ENCODE assay signal across 27 mouse cellular contexts in the genomic region with DNA sequence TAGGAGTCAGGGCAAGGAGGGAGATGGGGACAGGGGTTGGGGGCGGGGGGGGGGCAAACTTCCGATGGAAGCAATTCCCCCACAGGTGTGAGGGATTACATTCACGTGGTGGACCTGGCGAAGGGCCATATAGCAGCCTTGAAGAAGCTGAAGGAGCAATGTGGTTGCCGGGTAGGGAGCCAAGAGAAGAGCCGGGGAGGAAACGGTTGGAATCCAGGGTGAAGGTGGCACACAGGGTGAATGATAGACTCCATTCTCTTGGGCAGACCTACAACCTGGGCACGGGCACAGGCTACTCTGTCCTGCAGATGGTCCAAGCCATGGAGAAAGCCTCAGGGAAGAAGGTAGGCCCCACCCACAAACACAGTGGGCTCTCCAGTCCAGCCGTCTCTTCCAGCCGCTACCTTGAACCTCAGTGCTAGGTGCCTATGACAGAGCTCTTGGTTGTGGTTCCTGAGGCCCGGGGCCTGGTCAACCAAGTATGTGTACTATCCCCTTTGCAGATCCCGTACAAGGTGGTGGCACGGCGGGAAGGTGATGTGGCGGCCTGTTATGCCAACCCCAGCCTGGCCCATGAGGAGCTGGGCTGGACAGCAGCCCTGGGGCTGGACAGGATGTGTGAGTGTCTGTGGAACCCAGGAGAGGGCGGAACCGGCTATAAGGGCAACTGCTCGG. TPM values are rescaled to one million over a fixed set of nuclear protein-coding genes. Genes with fewer than 3 reads are reported as not detected.
DNase-seq lines count a peak whose midpoint lies in the region; ATAC-seq and TF ChIP-seq lines count a peak whose summit lies in the region.
"Had no signal": no experiment of that assay in that cellular context is flagged by ENCODE, and none has a peak within 500 bp of the region (broad histone marks: within the 10 kb centered on the region; RNA-seq: fewer than 3 reads in every experiment).

No protein-coding gene starts in this region.

- 87% methylated on average over 18 of the region's 18 CpGs for WGBS in liver, embryonic 13.5 days (ENCODE audit: insufficient replicate concordance)
- 88% methylated on average over 18 of the region's 18 CpGs for WGBS in kidney, adult 2 months

- 0 out of 2 replicates have a peak overlapping the region, but pooled peaks have one; percentile 9 for H3K27ac ChIP-seq in liver, embryonic 13.5 days
- no peak overlapping the region for H3K27ac ChIP-seq in kidney, adult 2 months (ENCODE audit: insufficient read depth, low read depth, low read length)
- H3K27ac ChIP-seq: embryonic facial prominence, embryonic 12.5 days; embryonic facial prominence, embryonic 15.5 days; heart, embryonic 15.5 days; hindbrain, embryonic 10.5 days; hindbrain, embryonic 13.5 days; intestine, embryonic 15.5 days had no signal

- H3K36me3 ChIP-seq in liver, embryonic 13.5 days, result peaks cover 56% of the 10 kb centered on the region
- no peaks in the 10 kb centered on the region for H3K36me3 ChIP-seq in kidney, adult 2 months (ENCODE audit: control insufficient read depth, insufficient read depth, low read length)

- no peak for TF ChIP-seq CTCF in kidney, adult 2 months (conservative IDR thresholded peaks at IDR 0.05; ENCODE audit: insufficient read depth, insufficient read length, low read depth, low read length)

- no peak for ATAC-seq in liver, embryonic 13.5 days (ENCODE audit: low read depth)
- ATAC-seq: forebrain, embryonic 14.5 days; forebrain, postnatal 0 days; hindbrain, embryonic 16.5 days; intestine, embryonic 15.5 days had no signal

- DNase-seq in adrenal gland, adult 8-10 months, result peak; percentile 20
- DNase-seq in adrenal gland, adult 2 months, result no peak
- peak; percentile 35 to 41 for DNase-seq in cerebellum, postnatal 10 days
- DNase-seq in cerebellum, adult 9-10 months, result no peak
- no peak for DNase-seq in liver, embryonic 13.5 days
- DNase-seq in liver, result no peak
- peak; percentile 23 for DNase-seq in 3134 (ENCODE audit: extremely low read depth, insufficient read length, low spot score)
- DNase-seq in kidney, adult 2 months, result no peak
- DNase-seq: adrenal gland, postnatal 10 days; adrenal gland, postnatal 36 days; B cell, adult 2 months; cerebellum, adult 8-10 months; forebrain, postnatal 0 days; gastrocnemius, postnatal 36 days; heart, postnatal 10 days; heart, postnatal 36 days; kidney, adult 11 months had no signal

- no peaks in the 10 kb centered on the region for H3K27me3 ChIP-seq in liver, embryonic 13.5 days
- no peaks in the 10 kb centered on the region for H3K27me3 ChIP-seq in kidney, adult 2 months (replicated peaks; ENCODE audit: control insufficient read depth, insufficient read depth, low read length)
- H3K27me3 ChIP-seq: CH12.LX; embryonic facial prominence, embryonic 12.5 days; embryonic facial prominence, embryonic 15.5 days; heart, embryonic 12.5 days; heart, embryonic 15.5 days; hindbrain, embryonic 13.5 days; intestine, embryonic 15.5 days had no signal

- no peak overlapping the region for H3K9ac ChIP-seq in liver, embryonic 13.5 days
- H3K9ac ChIP-seq: embryonic facial prominence, embryonic 12.5 days; embryonic facial prominence, embryonic 15.5 days; forebrain, postnatal 0 days; heart, embryonic 12.5 days; heart, embryonic 15.5 days; hindbrain, embryonic 13.5 days; intestine, embryonic 15.5 days had no signal

- H3K9me3 ChIP-seq in liver, embryonic 13.5 days (replicated peaks), result no peaks in the 10 kb centered on the region
- H3K9me3 ChIP-seq: embryonic facial prominence, embryonic 12.5 days; embryonic facial prominence, embryonic 15.5 days; heart, embryonic 12.5 days; heart, embryonic 15.5 days; hindbrain, embryonic 10.5 days; hindbrain, embryonic 13.5 days; intestine, embryonic 15.5 days had no signal

- H3K4me1 ChIP-seq in liver, embryonic 13.5 days (replicated peaks), result peaks cover 51% of the 10 kb centered on the region
- H3K4me1 ChIP-seq in kidney, adult 2 months (ENCODE audit: control insufficient read depth, insufficient read depth, low read length), result peaks cover 13% of the 10 kb centered on the region; the same call in 1 of the 2 replicates

- H3K4me3 ChIP-seq in liver, embryonic 13.5 days (replicated peaks), result no peak overlapping the region
- H3K4me3 ChIP-seq in kidney, adult 2 months (ENCODE audit: insufficient read depth, low read depth, low read length), result no peak overlapping the region
- H3K4me3 ChIP-seq: embryonic facial prominence, embryonic 12.5 days; embryonic facial prominence, embryonic 15.5 days; heart, embryonic 12.5 days; heart, embryonic 15.5 days; hindbrain, embryonic 10.5 days; hindbrain, embryonic 13.5 days; intestine, embryonic 15.5 days had no signal

- no peak overlapping the region for H3K4me2 ChIP-seq in liver, embryonic 13.5 days
- H3K4me2 ChIP-seq: embryonic facial prominence, embryonic 12.5 days; embryonic facial prominence, embryonic 15.5 days; heart, embryonic 12.5 days; heart, embryonic 15.5 days; hindbrain, embryonic 13.5 days; intestine, embryonic 15.5 days had no signal

- no peak for TF ChIP-seq POLR2A in kidney, adult 2 months (IDR thresholded peaks at IDR 0.05; ENCODE audit: low read depth, low read length)

RNA-seq across cellular contexts. Expression of a gene that starts 3.7 kb away (rescaled TPM):
- 10 to 100 TPM; 12.5 to 23.3 (median 22.5) TPM for total RNA-seq in adrenal gland, adult 8-10 months (2022)
- 10 to 100 TPM; 15.5 to 24.8 TPM for total RNA-seq in adrenal gland, adult 2 months (2021)
- 22.9 and 33.3 TPM in 2 replicates for polyA plus RNA-seq in adrenal gland, adult 2 months (2012; rRNA removed)
- 35.6 and 35.7 TPM in 2 replicates for polyA plus RNA-seq in liver, embryonic 13.5 days (2015; fragmentation: Nextera tagmentation; extraction: Ambion mirVana)
- polyA plus RNA-seq in kidney, adult 2 months (2012; rRNA removed), result 12.9 and 13.4 TPM in 2 replicates

RNA-seq across cellular contexts. Expression of a gene that starts 5.2 kb away (rescaled TPM):
- 10 to 100 TPM; 79.7 to 84.5 (median 81.6) TPM for total RNA-seq in adrenal gland, adult 8-10 months (2022)
- 10 to 100 TPM; 59.8 to 78.2 TPM for total RNA-seq in adrenal gland, adult 2 months (2021)
- 155 and 169 TPM in 2 replicates for polyA plus RNA-seq in adrenal gland, adult 2 months (2012; rRNA removed)
- 48.9 and 49.7 TPM in 2 replicates for polyA plus RNA-seq in liver, embryonic 13.5 days (2015; fragmentation: Nextera tagmentation; extraction: Ambion mirVana)
- polyA plus RNA-seq in kidney, adult 2 months (2012; rRNA removed), result 90.8 and 100 TPM in 2 replicates

RNA-seq across cellular contexts. Expression of a gene that starts 19.8 kb away (rescaled TPM):
- total RNA-seq in adrenal gland, adult 8-10 months (2022), result 10 to 100 TPM; 31.8 to 51.8 (median 40.4) TPM
- total RNA-seq in adrenal gland, adult 2 months (2021), result 10 to 100 TPM; 23.1 to 35.5 TPM
- polyA plus RNA-seq in adrenal gland, adult 2 months (2012; rRNA removed), result 59.2 and 59.4 TPM in 2 replicates
- 99.8 and 111 TPM in 2 replicates for polyA plus RNA-seq in liver, embryonic 13.5 days (2015; fragmentation: Nextera tagmentation; extraction: Ambion mirVana)
- polyA plus RNA-seq in kidney, adult 2 months (2012; rRNA removed), result 31.8 and 33.5 TPM in 2 replicates

RNA-seq across cellular contexts. Expression of a gene that starts 21.0 kb away (rescaled TPM):
- 10 to 100 TPM; 51.7 to 68.6 (median 62.8) TPM for total RNA-seq in adrenal gland, adult 8-10 months (2022)
- total RNA-seq in adrenal gland, adult 2 months (2021), result 10 to 100 TPM; 42.7 to 71.0 TPM
- polyA plus RNA-seq in adrenal gland, adult 2 months (2012; rRNA removed), result 33.9 and 35.3 TPM in 2 replicates
- polyA plus RNA-seq in liver, embryonic 13.5 days (2015; fragmentation: Nextera tagmentation; extraction: Ambion mirVana), result 71.9 and 73.5 TPM in 2 replicates
- polyA plus RNA-seq in kidney, adult 2 months (2012; rRNA removed), result 175 and 199 TPM in 2 replicates

RNA-seq across cellular contexts. Expression of a gene that starts 46.7 kb away (rescaled TPM):
- 100 to 1,000 TPM in 3 of 4 experiments, 10 to 100 TPM in 1; 83.5 to 119 (median 106) TPM for total RNA-seq in adrenal gland, adult 8-10 months (2022)
- 10 to 100 TPM; 82.7 to 86.3 TPM for total RNA-seq in adrenal gland, adult 2 months (2021)
- 31.8 and 35.2 TPM in 2 replicates for polyA plus RNA-seq in adrenal gland, adult 2 months (2012; rRNA removed)
- polyA plus RNA-seq in liver, embryonic 13.5 days (2015; fragmentation: Nextera tagmentation; extraction: Ambion mirVana), result 18.1 and 21.4 TPM in 2 replicates
- polyA plus RNA-seq in kidney, adult 2 months (2012; rRNA removed), result 161 and 226 TPM in 2 replicates

Comparison
In these comparisons a context has a peak if more than half of its experiments do, and no peak if none do; other contexts are left out.
1. DNase-seq: peak in adrenal gland, adult 8-10 months (single experiment), cerebellum, postnatal 10 days (2 of 2) and 3134 (single experiment); none in adrenal gland, adult 2 months (single experiment), cerebellum, adult 9-10 months (single experiment), liver, embryonic 13.5 days (single experiment), liver (single experiment) and kidney, adult 2 months (single experiment).